Mouse (Mus musculus): ENCODE measurements at regions not wholly inside any gene's neighbourhood (a gene's known extent, or its start where the extent isn't known, plus 50 kb on each side); places are given as distances from the start of the nearest gene placed in this dataset.
A peak's percentile ranks its signal among the peaks of the same experiment; 100 is the strongest.
"Not testable (repeated sequence)": the region's sequence is repeated elsewhere in the genome, so short reads cannot be mapped to it uniquely, and the experiment has no call there.

- DNase-seq (ENCODE audit: low read depth): no peak
Observed at GRCm38 (mm10) chr15:93094202-93095135, 180.5 kb downstream of the Gxylt1 start.

GRCm38 (mm10) chr15:93091396-93091795 lies 183.6 kb downstream of the Gxylt1 start:
- DNase-seq (ENCODE audit: low read depth): no peak

- no peak for DNase-seq (ENCODE audit: low read depth)
Observed at GRCm38 (mm10) chr15:93089347-93089746, 185.6 kb downstream of the Gxylt1 start.

- no peak for DNase-seq (ENCODE audit: low read depth)
Observed at GRCm38 (mm10) chr15:93084967-93085617, 189.9 kb downstream of the Gxylt1 start.

GRCm38 (mm10) chr15:93074070-93074469 lies 200.9 kb downstream of the Gxylt1 start:
- no peak for DNase-seq (ENCODE audit: low read depth)

- no peak for DNase-seq (ENCODE audit: low read depth)
Observed at GRCm38 (mm10) chr15:93062213-93063131, 212.5 kb downstream of the Gxylt1 start.

- no peak for DNase-seq (ENCODE audit: low read depth)
Observed at GRCm38 (mm10) chr15:93053471-93053870, 221.5 kb downstream of the Gxylt1 start.

GRCm38 (mm10) chr15:93027185-93027584 lies 247.8 kb downstream of the Gxylt1 start:
- no peak for DNase-seq (ENCODE audit: low read depth)

- DNase-seq (ENCODE audit: low read depth): no peak
Observed at GRCm38 (mm10) chr15:93026456-93027078, 248.4 kb downstream of the Gxylt1 start.

GRCm38 (mm10) chr15:93025791-93026190 lies 249.2 kb downstream of the Gxylt1 start:
- no peak for DNase-seq (ENCODE audit: low read depth)

- DNase-seq (ENCODE audit: low read depth): no peak
Observed at GRCm38 (mm10) chr15:93024171-93024570, 250.8 kb downstream of the Gxylt1 start.

GRCm38 (mm10) chr15:93011166-93011565 lies 263.8 kb downstream of the Gxylt1 start:
- no peak for DNase-seq (ENCODE audit: low read depth)

GRCm38 (mm10) chr15:93010629-93011028 lies 264.4 kb downstream of the Gxylt1 start:
- DNase-seq (ENCODE audit: low read depth): no peak

GRCm38 (mm10) chr15:93005751-93006231 lies 269.2 kb downstream of the Gxylt1 start:
- peak; percentile 4 for DNase-seq (ENCODE audit: low read depth)

- DNase-seq (ENCODE audit: low read depth): not testable (repeated sequence)
Observed at GRCm38 (mm10) chr15:93005186-93005585, 269.8 kb downstream of the Gxylt1 start.

- DNase-seq (ENCODE audit: low read depth): no peak
Observed at GRCm38 (mm10) chr15:93004551-93004950, 270.4 kb downstream of the Gxylt1 start.

GRCm38 (mm10) chr15:93003233-93003632 lies 271.7 kb downstream of the Gxylt1 start:
- no peak for DNase-seq (ENCODE audit: low read depth)

- DNase-seq (ENCODE audit: low read depth): no peak
Observed at GRCm38 (mm10) chr15:93002002-93002904, 272.7 kb downstream of the Gxylt1 start.

GRCm38 (mm10) chr15:93001346-93002001 lies 273.5 kb downstream of the Gxylt1 start:
- no peak for DNase-seq (ENCODE audit: low read depth)

GRCm38 (mm10) chr15:93000121-93000520 lies 274.9 kb downstream of the Gxylt1 start:
- no peak for DNase-seq (ENCODE audit: low read depth)

Data from 416B (cell line).